Mouse (Mus musculus): ENCODE results near the gene Tbc1d10c.
"Not testable (repeated sequence)": the region's sequence is repeated elsewhere in the genome, so short reads cannot be mapped to it uniquely, and the experiment has no call there.

Gene Tbc1d10c

DNA sequence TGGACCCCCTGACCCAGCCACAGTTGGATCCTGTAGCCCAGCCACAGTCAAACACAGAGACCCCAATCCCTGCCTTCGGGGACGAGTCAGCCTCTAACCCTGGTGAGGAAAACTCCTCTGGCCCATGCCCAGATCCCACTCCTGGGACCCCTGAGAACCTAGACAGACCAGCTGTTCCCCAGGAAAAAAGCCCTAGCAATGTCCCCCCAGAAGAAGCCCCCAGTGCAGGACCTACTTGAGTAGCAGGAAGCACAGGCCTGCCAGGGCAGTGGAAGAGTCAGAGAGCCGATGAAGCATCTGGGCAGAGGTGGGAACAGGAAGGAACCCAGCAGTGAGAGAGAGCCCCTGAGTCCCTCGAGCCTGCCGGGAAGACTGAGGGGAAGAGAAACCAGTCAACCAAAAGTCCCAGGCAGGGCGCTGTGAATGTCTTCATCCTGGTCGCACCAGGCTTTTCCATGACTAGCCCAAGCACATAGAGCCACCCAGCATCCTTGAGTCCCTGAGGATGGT lies 47.3 kb downstream of the Tbc1d10c start, which contains the start of gene Cabp4:
Gene Cabp4, minus strand, starts transcription at position 275 of the 510 bp plus-strand sequence.
- DNase-seq, result no peak

GRCm38 (mm10) chr19:4142416-4143173 lies 48.5 kb downstream of the Tbc1d10c start:
- DNase-seq, result no peak

- no peak for DNase-seq
These were observed 50.9 kb downstream of the Tbc1d10c start for GRCm38 (mm10) chr19:4140147-4140546.

DNA sequence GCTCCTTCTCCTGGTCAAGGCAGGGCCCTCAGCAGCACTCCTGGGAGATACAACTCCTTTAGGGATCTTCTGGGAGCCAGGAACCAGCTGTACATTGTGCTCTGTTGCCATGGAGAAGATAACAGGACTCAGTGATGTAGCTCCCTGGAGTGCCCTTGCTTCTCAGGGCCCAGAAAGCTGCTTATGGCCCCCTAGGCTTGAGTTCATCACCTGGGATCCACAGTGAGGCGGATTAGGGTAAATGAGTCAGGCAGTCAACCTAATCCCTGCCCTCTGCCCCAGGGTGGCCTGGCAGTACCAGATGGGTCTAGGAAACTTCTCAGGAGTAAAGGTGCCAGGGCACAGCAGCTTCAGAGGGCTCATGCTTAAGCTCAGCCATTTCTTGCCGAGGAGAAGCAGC lies 51.6 kb downstream of the Tbc1d10c start, which contains the start of gene Gpr152:
Gene Gpr152, plus strand, starts transcription at position 342 of the 400 bp plus-strand sequence.
- DNase-seq, result no peak

- no peak for DNase-seq
These were observed 53.2 kb downstream of the Tbc1d10c start for GRCm38 (mm10) chr19:4137913-4138312.

GRCm38 (mm10) chr19:4136463-4136862 lies 54.6 kb downstream of the Tbc1d10c start:
- DNase-seq, result no peak

GRCm38 (mm10) chr19:4135963-4136345 lies 55.1 kb downstream of the Tbc1d10c start:
- not testable (repeated sequence) for DNase-seq

DNA sequence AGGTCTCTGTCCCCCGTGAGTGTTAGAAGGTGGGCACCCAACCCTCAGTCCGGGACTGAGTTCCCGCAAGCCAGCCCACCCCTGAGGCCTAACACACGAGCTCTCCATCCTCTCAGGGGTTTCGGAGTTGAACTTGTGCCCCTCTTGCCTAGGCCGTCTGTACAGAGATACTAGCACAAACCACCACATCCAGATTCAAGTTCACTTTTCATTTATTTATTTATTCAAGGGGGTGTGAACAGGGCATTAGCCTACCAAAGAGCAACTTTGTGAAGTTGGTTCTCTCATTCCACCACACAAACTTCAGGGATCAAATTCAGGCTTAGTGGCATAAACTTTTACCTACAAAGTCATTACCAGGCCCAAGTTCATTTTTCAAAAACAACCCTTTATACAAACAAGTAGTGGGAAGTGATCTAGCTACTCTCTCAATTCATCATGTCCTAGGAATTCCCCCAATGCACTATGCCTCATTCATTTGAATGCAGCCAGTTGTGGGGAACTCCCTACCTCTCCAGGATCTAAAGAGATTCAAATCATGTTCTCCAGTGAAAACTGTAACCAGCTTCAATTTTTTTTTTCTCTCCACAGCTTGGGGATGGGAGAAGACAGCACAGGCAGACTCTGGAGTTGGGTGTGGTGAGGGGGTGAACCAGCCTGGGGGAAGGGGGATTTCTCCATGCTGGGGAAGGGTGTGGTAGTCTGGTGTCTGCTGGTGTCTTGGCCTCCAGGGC lies 55.7 kb downstream of the Tbc1d10c start:
- DNase-seq, result not testable (repeated sequence)

DNA sequence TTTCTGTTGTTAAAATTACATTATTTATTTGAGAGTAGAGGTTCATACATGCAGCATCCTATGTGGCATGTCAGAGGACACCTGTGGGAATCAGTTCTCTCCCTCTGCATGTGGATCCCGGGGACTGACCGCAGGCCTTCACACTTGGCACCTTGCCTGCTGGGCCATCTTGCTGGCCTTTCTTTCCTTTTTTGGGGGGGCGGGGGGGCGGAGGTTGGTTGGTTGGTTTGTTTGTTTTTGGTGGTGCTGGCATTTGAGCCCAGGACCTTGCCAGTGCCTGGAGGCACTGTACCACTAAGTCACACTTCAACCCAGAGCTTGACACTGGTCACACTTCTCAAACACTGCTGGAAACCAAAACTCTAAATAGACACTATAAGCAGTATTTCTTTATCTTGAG lies 56.7 kb downstream of the Tbc1d10c start:
- DNase-seq, result no peak
